Mouse (Mus musculus): Measurements from ENCODE around the gene Herpud2.
A peak's percentile ranks its signal among the peaks of the same experiment; 100 is the strongest.
"Not testable (repeated sequence)": the region's sequence is repeated elsewhere in the genome, so short reads cannot be mapped to it uniquely, and the experiment has no call there.

Herpud2 gene

DNA sequence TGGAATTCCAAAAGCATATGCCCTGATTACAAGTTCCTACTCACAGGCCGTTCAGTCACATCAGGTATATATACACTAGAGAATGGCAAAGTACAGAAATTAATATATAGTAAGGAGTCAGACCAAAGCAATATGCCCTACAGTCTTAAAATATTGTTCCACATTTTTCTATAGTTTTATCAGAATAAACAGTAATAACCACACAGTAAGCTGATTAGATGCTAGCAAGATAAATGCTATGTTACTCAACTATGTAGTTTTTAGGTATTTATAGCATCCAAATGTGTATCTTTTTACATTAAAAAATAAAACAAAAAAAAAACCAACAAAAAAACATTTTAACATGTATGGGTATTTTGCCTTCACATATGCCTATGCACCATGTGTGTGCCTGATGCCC is 5.7 kb downstream of the Herpud2 start:
- DNase-seq (ENCODE audit: low read depth): no peak

DNA sequence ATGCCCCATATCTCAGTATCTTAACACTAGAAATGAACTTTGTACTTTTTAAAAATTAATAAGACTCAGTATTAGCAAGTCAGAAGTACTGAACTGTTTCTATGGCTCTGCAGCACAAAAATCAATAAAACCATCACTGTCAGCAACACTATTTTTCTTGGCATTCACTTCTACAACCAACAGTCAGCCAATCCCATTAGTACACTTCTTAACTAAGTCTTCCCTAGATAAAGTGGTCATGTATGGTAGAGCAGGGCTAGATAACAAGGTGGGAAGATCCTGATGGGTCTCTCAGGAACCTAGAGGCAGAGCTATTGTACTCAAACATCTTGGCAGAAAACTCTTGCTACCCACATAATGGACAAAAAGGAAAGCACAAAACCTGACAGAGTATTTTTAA is 7.7 kb downstream of the Herpud2 start:
- no peak for DNase-seq (ENCODE audit: low read depth)

DNA sequence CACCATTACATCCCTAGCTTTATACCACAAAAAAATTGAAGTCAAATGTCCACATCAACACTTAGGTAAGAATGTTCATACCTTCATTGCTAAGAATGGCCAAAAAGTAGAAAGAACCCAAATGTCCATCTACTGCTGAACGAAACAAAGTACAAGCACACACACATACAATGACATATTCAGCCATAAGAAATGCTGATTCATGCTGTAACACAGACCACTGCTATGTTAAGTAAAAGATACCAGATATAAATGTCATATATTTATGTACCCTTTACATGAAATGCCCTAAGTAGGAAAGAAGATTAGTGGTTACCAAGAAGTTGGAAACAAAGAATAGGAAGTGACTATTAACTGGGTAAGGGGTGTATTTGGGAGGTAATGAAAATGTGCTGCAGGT is 8.6 kb downstream of the Herpud2 start:
- DNase-seq (ENCODE audit: low read depth): no peak

DNA sequence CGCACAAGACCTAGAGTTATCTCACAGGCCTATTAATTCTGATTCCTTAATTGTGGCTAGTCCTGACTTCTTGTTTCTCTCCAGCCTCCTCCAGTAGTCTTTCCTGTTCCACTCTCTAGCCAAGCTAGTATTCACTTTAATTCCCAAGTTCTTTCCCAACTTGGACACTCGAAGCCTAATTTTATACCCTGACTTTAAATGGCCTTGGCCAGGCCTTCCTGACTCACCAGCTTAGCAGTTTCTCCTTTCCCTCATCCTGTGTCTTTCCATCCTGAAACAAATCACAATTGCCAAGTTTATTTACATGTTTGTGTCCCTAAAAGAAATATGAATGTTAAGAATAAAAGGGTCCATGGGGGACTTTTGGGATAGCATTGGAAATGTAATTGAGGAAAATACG is 9.6 kb downstream of the Herpud2 start:
- DNase-seq (ENCODE audit: low read depth): no peak

DNA sequence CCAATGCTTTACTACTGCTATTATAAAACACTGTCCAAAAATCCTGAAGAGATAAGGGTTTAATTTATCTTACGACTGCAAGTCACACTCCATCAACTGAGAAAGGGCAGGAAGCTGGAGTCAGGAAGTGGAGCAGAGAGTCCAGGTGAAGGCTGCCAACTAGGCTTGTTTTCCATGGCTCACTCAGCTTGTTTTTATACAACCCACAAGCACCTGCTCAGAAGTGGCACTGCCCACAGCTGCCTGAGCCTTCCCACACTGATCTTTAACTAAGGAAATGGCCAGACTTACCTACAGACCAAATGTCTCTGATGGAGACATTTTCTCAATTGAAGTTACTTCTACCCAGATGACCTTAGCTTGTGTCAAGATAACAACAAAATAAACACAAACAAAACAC is 11.3 kb downstream of the Herpud2 start:
- no peak for DNase-seq (ENCODE audit: low read depth)

DNA sequence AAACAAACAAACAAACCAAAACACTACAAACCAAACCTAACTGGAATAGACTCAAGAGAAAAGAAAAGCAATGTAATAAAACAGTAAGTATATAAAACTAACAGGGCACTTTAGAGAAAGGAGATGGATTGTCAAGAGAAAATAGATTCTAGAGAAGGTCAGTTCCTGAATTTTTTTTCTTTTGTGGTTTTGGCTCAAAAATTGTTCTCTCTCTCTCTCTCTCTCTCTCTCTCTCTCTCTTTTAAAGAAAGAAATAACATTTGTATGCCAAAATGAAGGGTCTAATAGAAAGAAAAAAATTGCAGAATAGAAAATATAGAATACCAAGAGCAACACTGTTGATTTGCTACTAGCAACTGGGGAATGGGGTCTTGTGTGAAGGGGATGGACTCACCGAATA is 12.7 kb downstream of the Herpud2 start:
- no peak for DNase-seq (ENCODE audit: low read depth)

DNA sequence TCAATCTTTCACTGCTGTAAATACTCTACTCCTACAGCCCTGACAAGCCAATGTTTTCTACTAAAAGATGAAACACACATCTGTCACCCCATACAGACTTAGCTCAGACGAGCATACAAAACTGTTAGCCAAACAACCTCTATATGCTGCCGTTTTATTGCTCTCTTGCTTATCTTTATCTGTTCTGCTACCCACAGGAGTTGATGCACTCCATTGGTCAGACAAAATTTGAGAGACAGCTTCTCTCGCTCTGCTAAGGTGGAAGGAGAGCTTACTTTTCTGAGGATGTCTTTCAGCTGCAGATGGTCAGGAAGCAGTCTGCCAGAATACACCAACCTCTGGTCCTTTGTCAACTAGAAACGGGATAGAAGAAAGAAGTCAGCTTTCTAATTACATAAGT is 18.7 kb downstream of the Herpud2 start:
- DNase-seq (ENCODE audit: low read depth): no peak

DNA sequence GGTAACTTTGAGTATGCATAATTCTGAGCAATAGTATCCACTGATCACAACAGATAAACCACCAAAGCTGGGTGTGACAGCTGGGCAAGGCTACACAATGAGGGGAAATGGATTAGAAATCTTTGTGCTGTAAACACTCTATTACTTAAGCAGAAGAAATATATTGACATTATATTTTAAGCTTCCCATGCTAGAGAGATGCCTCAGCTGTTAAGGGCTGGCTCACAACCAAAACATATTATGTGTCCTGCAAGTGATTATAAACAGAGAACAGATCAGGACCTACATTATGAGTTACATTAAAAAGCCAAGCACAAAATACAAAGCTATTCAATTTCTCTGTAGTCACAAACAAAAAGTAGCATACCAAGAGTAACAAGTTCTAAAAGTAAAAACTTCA is 19.4 kb downstream of the Herpud2 start:
- no peak for DNase-seq (ENCODE audit: low read depth)

DNA sequence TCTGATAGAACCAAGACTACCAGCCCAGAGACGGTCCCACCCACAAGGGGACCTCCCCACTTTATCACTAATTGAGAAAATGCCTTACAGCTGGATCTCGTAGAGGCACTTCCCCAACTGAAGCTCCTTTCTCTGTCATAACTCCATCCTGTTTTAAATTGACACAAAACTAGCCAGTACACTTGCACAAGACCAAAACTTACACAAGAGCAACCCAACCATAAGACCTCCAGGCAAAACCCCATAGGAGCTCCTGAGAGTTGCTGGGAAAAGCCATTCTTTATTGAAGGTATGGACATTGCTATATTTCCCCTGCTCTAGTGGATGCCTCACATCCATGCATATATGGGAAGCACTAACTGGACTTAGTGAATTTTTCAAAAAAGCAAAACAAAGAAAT is 27.6 kb downstream of the Herpud2 start:
- no peak for DNase-seq (ENCODE audit: low read depth)

DNA sequence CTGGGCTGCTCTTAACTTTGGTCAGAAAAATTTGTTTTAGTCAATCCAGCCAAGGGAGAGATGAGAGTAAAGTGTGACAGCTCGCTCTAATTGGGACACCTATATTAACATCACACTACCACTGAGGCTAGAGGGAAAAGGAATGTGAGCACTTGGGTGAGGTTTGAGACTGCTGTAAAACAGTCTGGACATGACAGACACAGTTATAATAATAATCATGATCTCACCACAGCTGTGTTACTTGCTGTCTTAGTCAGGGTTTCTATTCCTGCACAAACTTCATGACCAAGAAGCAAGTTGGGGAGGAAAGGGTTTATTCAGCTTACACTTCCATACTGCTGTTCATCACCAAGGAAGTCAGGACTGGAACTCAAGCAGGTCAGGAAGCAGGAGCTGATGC is 28.0 kb downstream of the Herpud2 start:
- not testable (repeated sequence) for DNase-seq (ENCODE audit: low read depth)

DNA sequence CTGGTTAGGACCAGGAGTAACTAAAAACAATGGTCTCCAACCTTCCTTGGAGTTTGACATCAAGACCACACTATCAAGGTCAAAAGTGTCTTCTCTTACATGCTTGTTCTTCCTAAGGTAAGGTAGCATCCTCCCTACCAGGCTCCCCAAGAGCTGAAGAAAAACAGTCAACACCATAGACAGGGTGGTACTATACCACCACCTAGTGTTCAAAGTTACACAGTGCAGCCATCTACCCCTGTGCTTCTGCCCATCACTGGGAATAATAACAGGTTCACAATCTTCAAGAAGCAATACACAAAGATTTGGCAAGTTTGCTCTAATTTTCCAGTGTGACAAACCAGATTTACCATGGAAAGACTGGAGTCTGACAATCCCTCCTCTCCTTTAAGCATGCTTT is 47.0 kb downstream of the Herpud2 start:
- DNase-seq (ENCODE audit: low read depth): peak; percentile 67

DNA sequence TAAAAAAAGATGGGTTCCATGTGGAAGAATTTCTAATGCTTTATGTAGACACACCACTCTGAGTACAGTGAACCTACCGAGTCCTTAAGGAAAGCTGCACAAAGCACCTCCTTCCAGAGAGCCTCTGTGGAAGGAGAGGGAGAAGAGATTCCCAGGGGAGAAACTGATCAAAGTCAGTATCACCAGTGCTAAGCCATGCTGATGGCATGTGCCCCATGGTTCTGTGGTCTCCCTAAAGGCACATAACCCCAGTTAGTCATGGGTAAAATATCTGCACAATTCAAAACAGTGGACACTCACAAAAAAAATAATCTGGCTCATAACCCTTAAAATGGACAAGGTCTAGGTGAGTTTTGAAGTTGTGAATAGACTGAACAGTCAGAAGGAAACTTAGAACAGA is 48.7 kb downstream of the Herpud2 start:
- DNase-seq (ENCODE audit: low read depth): no peak

DNA sequence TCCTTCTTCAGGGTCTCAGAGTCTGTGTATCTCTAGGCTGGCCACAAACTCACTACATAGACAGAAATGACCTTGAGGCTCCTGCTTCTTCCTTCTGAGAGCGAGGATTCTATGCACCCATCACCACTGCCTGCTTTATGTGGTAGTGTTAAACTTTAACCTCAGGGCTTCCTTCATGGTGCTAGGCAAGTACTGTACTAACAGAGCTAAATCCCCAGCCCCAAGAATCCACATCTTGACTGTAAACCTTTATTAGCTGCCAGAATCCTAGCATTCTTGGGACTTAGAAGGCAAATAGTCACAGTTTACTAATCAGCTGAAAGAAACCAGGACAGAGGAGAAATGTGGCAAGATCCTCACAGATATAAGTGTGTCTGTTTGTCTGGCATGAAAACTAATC is 60.8 kb downstream of the Herpud2 start:
- no peak for DNase-seq (ENCODE audit: low read depth)

DNA sequence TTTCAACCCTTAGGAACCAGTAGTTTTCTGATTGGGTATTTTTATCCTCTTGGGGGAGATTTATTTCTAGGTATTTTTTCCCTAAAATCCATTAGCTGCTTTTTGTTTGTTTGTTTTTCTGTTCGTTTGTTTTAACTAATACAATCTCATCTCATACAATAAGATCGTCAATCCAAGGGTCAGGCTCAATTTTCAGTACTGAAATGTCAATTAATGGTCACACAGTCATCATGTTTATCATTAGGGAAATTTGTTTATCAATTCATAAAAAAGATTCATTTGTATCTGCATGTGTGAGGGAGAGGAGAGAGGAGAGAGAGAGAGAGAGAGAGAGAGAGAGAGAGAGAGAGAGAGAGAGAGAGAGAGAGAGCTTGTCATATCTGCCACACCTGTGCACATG is 62.5 kb downstream of the Herpud2 start, which contains the start of gene Gm10181:
TSS of gene Gm10181 (plus strand) at position 301 of the 400 bp plus-strand sequence.
- DNase-seq (ENCODE audit: low read depth): no peak

DNA sequence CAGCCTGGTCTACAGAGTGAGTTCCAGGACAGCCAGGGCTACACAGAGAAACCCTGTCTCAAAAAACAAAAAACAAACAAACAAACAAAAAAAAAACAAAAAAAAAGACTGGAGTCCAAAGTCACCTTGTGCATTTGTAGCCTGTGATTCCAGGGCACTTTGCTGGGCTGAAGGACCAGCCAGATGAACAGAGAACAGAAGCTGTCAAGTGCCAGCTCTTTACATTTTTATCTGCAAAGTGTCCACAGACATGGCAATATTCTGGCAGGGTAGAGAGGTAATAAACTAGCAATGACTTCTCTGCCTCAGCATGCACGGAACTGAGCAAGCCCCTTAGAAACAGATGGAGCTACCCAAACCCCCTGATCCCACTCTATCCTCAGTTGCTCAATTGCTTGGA is 75.1 kb downstream of the Herpud2 start:
- no peak for DNase-seq (ENCODE audit: low read depth)

DNA sequence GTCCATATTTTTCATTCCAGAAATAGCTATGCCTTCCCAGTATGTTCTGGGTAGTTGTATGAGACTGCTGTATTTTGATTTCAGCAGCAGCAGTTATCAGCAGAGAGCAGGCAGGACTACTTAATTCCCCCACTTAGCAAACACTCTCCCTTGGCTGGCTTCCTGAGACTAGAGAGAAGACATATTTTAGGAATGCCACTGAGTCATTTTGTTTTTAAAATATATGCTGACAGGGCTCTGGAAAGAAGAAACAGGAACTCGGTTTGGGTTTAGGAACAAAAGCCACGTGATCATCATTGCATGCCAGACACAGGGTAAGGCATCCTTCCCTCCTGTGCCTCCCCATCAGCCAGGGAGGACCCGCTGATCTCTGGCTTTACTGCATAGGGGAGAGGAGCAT is 75.6 kb downstream of the Herpud2 start:
- DNase-seq (ENCODE audit: low read depth): no peak

DNA sequence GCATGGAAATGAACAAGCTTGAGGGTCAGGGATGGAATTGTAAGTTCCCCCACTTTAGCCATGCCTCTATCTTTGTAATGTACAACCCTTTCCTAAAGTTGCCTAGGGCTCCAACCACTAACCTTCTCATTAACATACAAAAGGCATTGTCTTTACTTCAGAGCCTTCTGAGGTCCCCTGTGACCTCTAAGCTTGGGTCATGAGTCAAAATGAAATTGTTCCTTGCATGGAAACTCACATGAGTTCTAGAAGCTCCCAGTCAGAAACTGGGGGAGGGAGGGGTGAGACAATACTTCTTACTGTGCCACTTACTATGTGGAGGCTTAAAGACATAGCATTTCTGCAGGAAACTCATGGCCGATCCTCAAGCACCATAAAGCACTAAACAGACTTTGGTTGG is 79.0 kb downstream of the Herpud2 start:
- DNase-seq (ENCODE audit: low read depth): no peak

DNA sequence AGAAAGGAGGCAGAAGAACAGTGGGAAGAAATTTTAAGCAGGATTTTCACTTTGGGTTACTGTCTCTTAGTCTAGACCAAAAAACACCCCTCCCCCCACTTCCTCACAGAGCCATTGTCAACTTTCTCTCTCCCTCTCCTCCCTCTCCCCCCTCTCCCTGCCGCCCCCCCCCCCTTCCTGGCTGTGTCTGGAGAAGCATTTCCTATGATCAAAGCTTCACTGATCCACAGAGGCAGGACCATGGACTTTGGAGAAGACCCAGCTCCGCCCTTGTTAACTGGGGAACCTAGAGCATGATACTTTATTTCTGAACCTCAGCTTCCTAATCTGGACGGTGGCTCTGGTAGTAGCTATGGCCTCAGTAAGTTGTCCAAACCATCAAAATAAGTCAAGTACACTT is 92.9 kb downstream of the Herpud2 start:
- DNase-seq (ENCODE audit: low read depth): no peak
